Mouse (Mus musculus) cerebellum, adult 9-10 months (tissue): ENCODE measurements around the gene Hsh2d.
A peak's percentile ranks its signal among the peaks of the same experiment; 100 is the strongest.

ENCODE experiments used
- DNase-seq: peaks from one replicate; pipeline ENCODE4 v3.0.0; 2022

Hsh2d gene

DNA sequence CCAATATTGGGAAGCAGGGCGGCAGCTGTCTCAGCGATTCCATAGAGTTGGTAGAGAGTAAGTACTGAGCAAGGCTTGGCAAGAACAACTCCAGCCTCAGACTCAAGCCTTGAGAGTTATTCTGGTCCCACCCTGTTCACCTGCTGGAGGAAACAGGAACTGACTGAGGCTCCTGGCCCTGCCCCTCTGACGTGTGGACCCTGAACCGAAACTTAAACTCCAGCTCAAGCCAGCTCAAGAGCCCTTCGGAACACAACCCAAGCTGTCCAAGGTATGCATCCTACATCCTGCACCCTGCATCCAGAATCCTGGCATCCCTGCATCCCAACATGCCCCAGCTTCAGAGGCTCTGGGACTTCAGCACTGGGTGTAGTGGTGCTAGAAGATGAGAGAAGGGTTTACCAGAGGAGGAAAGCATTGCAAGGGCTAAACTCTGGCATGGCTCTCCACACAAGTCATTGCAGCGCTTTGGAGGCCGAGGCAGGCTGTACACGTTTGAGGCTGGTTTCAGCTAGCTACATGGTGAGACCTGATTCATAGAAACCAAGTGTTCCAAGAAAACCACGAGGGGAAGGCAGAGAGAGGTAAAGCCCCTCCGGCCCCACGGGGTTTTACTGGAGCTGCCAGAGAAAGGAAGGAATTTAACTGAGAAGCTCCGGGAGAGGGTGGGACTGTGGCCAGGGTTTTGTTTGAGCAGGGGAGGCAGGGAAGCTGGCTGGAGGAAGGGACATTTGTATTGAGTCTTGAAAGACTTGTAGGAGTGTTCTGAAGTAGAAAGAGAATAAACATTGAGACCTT lies at the start of gene Hsh2d:
TSS of gene Hsh2d (plus strand) at position 222 of the 798 bp plus-strand sequence.
- DNase-seq, result no peak

DNA sequence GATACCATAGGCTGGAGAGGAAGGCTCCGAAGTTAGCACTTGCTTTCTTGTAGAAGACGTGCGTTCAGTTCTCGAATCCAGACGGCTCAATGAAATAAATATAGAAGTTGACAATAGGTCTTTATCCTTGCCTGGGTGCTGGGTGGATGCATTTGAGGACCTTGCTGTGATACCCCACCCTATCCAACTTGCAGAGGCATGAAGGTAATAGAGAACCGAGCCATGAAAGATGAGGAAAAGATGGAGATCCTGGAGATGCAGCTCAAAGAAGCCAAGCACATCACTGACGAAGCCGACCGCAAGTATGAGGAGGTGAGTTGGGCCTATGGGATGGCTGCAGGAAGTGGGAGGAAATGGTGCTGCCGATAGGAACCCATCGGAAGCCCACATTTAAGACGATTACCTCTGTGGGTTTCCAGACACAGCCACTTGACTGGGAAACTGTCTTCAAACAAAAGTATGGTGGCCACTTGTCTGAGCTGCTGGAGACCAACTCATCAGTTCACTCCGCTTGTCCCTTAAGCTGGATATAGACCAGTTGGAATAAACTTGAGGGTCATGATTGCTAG lies 46.1 kb upstream of the Hsh2d start:
- DNase-seq, result no peak

DNA sequence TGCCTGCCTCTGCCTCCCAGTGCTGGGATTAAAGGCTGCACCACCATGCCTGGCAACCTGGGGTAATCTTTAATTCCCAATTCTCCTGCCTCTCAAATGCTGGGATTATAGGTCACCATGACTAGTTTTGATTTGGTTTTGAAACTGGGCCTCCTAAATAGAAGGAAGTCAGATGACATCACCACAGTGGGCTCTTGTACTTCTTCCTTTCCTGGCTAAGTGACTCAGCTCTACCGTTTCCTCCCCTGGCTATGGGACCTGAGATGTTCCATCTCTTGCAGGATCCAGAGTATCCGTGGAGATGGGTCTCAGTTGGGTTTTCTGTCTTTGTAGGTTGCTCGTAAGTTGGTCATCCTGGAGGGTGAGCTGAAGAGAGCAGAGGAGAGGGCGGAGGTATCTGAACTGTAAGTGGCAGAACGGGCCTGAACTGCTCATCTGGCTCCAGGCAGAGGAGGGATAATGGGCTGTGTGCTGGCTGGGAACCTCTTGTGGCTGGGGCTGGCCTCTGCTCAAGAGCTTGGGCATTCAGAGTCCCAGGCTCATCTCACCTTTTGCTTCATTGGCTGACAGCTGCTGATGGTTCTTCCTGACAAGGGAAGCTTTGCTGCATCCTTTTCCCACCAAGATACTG lies 45.0 kb upstream of the Hsh2d start:
- no peak for DNase-seq

DNA sequence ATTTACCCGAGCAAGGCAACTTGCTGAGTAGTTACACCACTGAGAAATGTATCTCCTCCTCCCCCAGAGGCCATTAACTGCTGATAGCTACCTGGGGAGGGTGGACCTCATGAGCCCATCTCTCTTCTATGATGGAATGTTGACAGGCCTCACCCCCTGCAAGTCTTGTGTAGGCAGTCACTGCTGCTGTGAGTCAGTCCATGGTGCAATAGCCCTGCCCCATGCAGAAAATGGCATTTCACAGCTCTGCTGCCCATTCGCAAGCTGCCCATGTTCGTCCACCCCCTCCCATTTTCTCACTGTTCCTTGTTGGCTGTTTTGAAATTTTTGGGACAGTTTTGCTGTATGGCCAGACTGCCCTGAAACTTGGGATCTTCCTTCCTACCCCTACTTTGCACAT lies 43.9 kb upstream of the Hsh2d start:
- no peak for DNase-seq

- DNase-seq, result no peak
Measured at GRCm38 (mm10) chr8:72146056-72146455, 43.4 kb upstream of the Hsh2d start.

- DNase-seq, result no peak
Measured at GRCm38 (mm10) chr8:72146556-72146955, 42.9 kb upstream of the Hsh2d start.

GRCm38 (mm10) chr8:72147266-72147665 lies 42.2 kb upstream of the Hsh2d start:
- DNase-seq, result no peak

DNA sequence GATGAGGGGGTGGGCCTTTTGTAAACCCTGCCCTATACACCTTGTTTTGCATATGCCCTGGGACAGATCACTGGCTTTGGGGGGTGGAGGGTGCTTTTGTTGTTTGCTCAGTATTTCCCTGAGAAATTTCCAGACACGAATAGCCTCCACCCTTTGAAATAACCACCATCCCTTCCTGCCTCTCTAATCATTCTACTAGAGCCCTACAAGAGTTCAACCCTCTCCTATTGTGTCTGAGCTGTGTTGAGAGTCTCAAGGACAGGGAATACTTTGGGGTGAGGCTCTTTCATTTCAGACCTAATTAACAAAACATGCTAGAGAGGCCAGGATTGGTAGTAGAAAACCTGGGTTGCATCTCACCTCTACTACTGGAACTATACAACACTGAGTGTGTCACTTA lies 40.4 kb upstream of the Hsh2d start:
- DNase-seq, result no peak

- DNase-seq, result no peak
Measured at GRCm38 (mm10) chr8:72151418-72152078, 37.9 kb upstream of the Hsh2d start.

DNA sequence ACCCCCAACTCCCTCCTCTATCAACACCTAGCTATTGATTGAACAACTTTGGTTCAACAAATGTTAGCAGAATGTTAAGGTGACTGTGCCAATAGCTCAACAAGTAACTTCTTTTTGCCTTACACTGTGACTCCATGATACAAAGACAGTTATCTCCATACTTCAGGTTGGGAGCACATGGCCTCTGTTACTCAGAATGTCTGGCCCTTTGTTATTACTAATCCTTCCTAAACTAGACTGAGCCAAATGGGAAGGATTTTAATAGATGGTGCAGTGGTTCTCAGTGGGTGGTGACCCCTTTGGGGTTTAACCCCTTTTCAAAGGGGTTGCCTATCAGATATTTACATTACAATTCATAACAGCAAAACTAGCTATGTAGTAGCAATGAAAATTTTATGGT lies 36.1 kb upstream of the Hsh2d start:
- DNase-seq, result no peak

DNA sequence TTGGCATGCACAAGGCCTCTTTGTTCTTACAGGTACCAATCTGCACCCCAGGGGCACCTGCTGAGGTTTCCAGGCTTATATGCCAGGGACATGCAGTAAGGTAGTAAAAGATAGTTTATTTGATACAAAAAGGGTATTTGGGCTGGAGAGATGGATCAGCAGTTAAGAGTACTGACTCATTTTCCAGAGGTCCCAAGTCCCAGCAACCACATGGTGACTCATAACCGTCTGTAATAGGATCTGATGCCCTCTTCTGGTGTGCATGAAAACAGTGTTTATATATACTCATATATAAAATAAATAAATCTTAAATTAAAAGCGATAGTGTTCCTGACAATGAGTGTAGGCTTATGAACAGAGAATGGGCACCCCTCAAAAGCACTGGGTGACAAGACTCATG lies 31.3 kb upstream of the Hsh2d start:
- no peak for DNase-seq

- peak; percentile 39 for DNase-seq
Measured at GRCm38 (mm10) chr8:72158726-72159125, 30.7 kb upstream of the Hsh2d start.

GRCm38 (mm10) chr8:72160007-72160406 lies 29.4 kb upstream of the Hsh2d start:
- no peak for DNase-seq

DNA sequence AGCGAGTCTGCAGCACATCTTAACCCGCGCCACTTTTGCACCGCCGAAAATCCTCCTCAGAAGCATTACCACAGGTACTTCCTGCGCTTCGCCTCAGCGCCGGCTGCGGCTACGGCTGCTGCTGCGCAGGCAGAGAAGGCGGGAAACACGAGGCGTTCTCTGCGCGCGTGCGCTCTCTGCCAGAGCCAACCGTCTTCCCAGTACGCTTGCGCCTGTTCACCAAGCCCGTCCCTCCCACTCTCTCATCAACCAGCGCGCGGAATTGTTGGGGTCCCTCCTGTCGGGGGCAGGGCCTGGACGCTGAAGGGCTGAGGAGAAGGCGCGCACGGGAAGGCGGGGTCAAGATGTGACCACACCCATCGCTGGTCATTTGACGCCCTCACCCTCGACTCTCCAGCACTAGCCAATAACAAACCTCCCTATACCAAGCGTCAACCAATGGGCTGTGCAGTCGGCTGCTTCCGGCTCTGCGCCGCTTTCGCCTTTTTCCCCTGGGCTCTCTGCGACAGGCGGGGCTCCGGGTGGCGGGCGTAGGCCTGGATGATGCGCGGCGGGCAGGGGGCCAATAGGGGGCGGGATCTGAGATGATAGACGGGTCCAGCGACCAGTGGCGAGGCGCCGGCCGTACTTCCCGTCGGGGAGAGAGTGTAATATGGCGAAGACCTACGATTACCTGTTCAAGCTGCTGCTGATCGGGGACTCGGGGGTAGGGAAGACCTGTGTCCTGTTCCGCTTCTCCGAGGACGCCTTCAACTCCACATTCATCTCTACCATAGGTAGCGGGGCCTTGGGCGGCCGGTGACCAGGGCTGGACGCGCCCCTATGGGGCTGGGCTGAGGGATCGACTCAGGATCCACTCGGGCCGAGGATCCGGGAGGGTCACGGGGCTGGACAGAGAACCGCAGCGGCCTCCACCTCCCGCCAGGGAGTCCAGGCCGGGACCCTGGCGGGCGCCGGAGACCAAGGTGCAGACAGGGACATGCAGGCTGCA lies 28.4 kb upstream of the Hsh2d start, which contains the start of gene Rab8a:
TSS of gene Rab8a (plus strand) at position 494 of the 991 bp plus-strand sequence.
- peak; percentile 100 for DNase-seq

- no peak for DNase-seq
Measured at GRCm38 (mm10) chr8:72162821-72163220, 26.6 kb upstream of the Hsh2d start.

GRCm38 (mm10) chr8:72169098-72169668 lies 20.3 kb upstream of the Hsh2d start:
- DNase-seq, result no peak

- DNase-seq, result no peak
Measured at GRCm38 (mm10) chr8:72169681-72170249, 19.7 kb upstream of the Hsh2d start.

DNA sequence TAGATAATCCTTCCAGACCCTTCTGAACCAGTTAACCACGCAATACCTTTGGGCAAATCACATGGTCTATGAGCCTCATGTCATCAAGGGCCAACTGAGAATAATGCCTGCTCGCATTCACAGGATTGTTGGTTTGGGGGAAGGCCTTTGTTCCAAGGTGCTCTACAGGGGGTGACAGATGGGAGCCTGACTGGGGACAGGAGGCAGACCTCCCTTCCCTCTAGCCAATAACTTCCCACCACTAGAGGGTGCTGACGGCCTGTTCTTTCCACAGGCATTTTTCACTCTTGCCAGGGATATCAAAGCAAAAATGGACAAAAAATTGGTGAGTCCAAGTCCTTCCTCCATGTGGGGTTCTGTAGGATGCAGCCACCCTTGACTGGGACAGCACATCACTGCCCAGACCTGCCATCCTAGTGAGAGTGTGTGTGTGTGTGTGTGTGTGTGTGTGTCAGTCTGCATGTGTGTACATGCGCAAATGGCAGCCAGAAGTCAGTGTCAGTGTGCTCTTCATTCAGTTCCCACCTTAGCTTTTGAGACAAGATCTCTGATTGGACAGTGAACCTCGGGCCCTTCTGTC lies 12.0 kb upstream of the Hsh2d start:
- DNase-seq, result peak; percentile 83

DNA sequence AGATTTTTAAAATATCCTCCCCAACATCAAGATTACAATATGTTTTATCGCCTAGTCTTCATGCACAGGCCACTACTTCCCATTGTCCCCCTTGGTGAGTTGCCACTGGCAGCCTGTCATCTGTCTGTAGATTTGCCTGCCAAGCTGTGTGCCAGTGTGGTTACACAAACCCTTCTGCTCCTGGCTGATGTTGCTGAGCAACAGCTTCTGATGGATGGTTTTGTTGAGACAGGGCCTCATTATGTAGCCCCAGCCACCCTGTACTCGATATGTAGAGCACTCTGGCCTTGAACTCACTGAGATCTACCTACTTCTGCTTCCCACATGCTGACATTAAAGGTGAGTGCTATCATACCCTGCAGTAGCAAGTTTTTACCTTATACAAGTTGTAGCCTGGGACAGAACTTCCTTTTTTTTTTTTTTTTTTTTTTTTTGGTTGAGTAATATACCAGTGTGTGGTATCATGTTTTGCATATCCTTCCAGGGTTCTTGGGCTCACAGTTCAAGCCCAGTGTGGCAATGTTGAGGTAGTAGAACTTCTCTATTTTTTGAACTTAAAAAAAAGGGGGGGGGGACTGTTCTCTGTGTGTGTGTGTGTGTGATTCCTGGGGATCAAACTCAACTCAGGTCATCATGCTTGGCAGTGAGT lies 5.8 kb upstream of the Hsh2d start:
- DNase-seq, result no peak

- no peak for DNase-seq
Measured at GRCm38 (mm10) chr8:72187793-72188331, 1.6 kb upstream of the Hsh2d start.

GRCm38 (mm10) chr8:72190215-72190539 lies 739 bp downstream of the Hsh2d start:
- DNase-seq, result no peak
